Mouse (Mus musculus): ENCODE measurements around the gene Gan.

GRCm38 (mm10) chr8:117133702-117134101 lies 24.2 kb upstream of the Gan start:
- TF ChIP-seq PAX5 (IDR thresholded peaks at IDR 0.05; ENCODE audit: low read length) (no peak), IRF4 (IDR thresholded peaks at IDR 0.05; ENCODE audit: low read depth, low read length) (no peak), MAZ (IDR thresholded peaks at IDR 0.05; ENCODE audit: low read depth, low read length) (no peak), NELFE (IDR thresholded peaks at IDR 0.05; ENCODE audit: low read depth, low read length) (no peak)

Data from CH12.LX (cell line).